Mouse (Mus musculus) liver, adult 2 months (tissue): ENCODE results near the gene Slc39a11.

Experiments
- CTCF ChIP-seq: fragments of 200-500 bp; IDR thresholded peaks from 2 replicates; pipeline ENCODE4 v1.5.1; 2011; ENCODE audit warnings: low read depth, low read length, control low read depth
- POLR2A ChIP-seq: fragments of 200-500 bp; IDR thresholded peaks from 2 replicates; pipeline ENCODE4 v1.6.1; 2011; ENCODE audit warnings: low read length, control low read depth; ENCODE audit not compliant: insufficient read depth; ENCODE audit errors: extremely low read depth

DNA sequence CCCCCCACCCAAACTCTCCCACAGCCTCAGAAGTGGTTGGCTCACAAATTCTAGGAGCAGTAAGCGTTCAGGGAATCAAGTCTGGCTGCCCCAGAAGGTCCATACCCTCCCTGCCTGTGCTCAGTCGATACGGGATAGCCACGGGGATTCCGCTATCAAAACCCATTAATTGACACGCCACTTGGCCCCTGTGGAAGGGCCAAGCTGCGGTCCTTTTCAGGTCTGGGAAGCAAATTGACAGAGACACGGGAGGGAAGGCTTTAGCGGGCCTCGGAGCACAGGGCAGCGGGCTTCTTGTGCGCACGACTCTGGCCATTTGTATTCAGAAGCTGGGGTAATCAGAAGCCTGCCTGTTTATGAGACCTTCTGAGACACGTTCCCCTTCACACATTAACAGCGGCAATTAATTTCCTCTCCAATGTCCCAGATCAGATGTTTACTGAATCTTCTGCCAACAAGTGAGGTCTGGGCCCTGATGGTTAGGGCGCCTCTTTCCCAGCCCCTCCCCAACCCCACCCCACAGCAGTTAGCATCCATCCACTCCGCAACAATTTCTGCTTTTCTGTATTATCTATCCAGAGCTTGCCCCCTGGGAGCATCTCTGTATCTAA lies 128.9 kb downstream of the Slc39a11 start:
- TF ChIP-seq POLR2A (no peak), CTCF (no peak)
